Mouse (Mus musculus): Measurements from ENCODE around the gene Scn7a. TPM values are rescaled to one million over a fixed set of nuclear protein-coding genes. Genes with fewer than 3 reads are reported as not detected.

The Scn7a gene
- polyA plus RNA-seq, 1 experiment from 2014 or later, result not detected

DNA sequence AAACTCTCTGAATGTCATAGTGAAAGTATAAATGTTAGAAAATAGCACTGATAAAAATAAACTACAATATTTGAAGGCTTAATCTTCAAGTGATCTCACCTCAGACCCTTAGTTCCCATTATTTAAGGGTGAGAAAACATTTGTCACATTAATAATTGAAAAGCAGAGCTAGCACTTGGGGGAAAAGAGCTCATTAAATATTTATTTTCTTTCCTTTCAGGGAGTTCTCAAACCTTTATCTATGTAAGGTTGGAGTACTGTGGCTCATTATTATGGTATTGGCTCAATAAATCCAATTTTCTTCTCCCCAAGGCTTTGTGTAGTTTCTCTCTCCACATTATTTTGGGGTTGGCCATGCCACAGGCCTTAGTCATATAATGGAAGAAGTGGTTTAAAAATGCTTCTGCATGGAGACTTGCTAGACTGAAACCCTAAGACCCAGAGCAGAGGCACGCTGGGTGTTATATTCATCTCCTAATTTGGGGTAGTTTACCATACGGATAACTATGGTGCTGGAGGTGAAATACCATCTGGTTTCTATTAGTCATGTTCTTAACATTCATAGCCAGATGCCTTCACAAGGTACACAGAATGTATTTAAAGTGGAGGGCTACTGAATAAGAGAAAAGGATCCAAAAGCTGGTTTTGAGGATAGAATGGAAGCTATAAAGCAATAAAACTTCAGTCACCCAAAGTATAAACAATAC, 57.7 kb downstream of the Scn7a start:
- 62% methylated on average over 2 of the region's 2 CpGs for WGBS (ENCODE audit: insufficient replicate concordance)
- Histone ChIP-seq H3K4me3 (no peak overlapping the region), H3K9ac (no peak overlapping the region), H3K4me1 (no peaks in the 10 kb centered on the region), H3K27me3 (replicated peaks) (no peaks in the 10 kb centered on the region), H3K9me3 (replicated peaks) (no peaks in the 10 kb centered on the region), H3K27ac (no peak overlapping the region), H3K4me2 (no peak overlapping the region), H3K36me3 (no peaks in the 10 kb centered on the region)
- ATAC-seq, result no peak

DNA sequence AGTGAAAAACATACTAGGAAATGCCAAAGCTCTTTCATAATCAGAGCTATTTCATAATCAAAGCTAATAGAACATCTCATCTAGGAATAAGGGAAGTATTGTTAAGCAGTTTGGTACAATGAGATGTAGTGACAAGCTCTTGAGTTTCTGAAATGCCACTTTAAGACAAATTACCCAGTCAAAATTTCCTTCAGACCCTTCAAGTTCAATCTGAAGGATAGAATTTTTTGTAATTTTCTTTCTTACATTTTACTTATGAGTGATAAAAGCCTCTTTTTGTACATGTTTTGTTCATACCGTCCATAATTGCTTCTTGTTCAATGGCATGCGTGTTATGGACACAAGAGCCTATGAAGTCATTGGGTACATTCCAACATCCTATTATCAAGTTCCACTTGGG, 72.6 kb downstream of the Scn7a start:
- Histone ChIP-seq H3K4me3 (no peak overlapping the region), H3K9ac (no peak overlapping the region), H3K9me3 (replicated peaks) (no peaks in the 10 kb centered on the region), H3K4me2 (no peak overlapping the region), H3K36me3 (no peaks in the 10 kb centered on the region), H3K4me1 (no peaks in the 10 kb centered on the region), H3K27ac (no peak overlapping the region), H3K27me3 (replicated peaks) (no peaks in the 10 kb centered on the region)
- ATAC-seq, result no peak
- 77% methylated on average over 2 of the region's 2 CpGs for WGBS (ENCODE audit: insufficient replicate concordance)

DNA sequence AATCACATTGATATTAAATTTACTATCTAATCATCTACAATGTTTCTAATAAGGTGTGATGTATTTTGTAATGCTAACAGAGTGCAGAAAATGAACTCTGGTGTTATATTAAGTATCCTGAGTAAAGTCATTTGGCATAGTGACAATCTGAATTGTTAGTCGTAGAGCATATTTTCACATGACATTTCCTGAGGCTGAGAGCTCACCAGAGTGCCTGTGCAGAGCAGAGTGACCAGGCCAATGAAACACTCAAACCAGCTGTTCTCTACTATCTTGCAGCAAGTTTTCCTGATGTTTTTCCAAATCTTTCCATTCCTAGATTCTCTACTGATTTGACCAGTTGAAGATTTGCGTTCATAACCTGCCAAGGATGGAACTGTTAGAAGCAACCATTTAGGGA, 92.4 kb downstream of the Scn7a start:
- H3K4me2 ChIP-seq, result no peak overlapping the region
- no peaks in the 10 kb centered on the region for H3K4me1 ChIP-seq
- 71% methylated on average over 2 of the region's 2 CpGs for WGBS (ENCODE audit: insufficient replicate concordance)
- no peak overlapping the region for H3K9ac ChIP-seq
- no peak overlapping the region for H3K4me3 ChIP-seq
- H3K27ac ChIP-seq, result no peak overlapping the region
- H3K27me3 ChIP-seq (replicated peaks), result no peaks in the 10 kb centered on the region
- H3K9me3 ChIP-seq (replicated peaks), result no peaks in the 10 kb centered on the region
- ATAC-seq, result no peak
- no peaks in the 10 kb centered on the region for H3K36me3 ChIP-seq

DNA sequence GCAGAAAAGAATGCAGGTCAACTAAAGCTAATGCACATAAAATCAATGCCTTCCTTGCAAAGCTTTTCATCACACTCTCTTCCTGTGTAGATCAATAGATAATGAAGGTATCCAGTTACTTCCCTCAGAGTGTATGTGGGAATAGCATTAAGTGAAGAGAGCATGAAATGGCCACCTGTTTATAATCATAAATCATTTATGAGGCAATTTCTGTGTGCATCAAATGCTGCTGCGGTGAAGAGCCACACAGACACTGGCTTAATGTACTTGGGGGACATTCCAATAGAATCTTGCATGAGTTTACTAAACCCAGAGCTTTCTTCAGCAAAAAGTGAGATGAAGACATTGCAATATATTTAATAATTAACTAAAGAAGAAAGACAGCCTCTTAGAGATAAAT, 122.7 kb downstream of the Scn7a start:
- Histone ChIP-seq H3K9ac (no peak overlapping the region), H3K4me2 (no peak overlapping the region), H3K9me3 (replicated peaks) (no peaks in the 10 kb centered on the region), H3K27me3 (replicated peaks) (no peaks in the 10 kb centered on the region), H3K4me3 (no peak overlapping the region), H3K27ac (no peak overlapping the region), H3K4me1 (no peaks in the 10 kb centered on the region), H3K36me3 (no peaks in the 10 kb centered on the region)
- 68% methylated on average over 1 of the region's 1 CpGs for WGBS (ENCODE audit: insufficient replicate concordance)
- ATAC-seq, result no peak

DNA sequence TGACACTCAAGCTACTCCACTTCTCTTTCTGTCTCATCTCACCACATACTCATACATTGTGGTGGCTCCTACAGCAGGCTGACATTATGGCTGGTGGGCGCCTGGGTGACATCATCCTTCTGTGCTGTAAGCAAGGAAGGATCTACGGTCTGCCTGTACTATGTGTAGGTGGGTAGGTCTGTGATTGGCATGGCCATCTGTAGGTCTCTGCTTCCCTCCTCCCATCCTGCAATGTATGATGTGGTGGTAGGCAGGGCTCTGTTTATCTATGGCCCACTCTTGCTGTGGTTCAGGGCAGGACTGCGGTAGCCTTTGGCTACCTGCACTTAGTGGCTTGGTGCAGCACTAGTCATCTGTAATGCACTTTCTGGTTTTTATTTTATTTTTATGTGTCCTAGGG, 128.3 kb downstream of the Scn7a start:
- no peaks in the 10 kb centered on the region for H3K9me3 ChIP-seq (replicated peaks)
- WGBS (ENCODE audit: insufficient replicate concordance), result 74% methylated on average over 3 of the region's 3 CpGs
- no peak for ATAC-seq
- H3K4me3 ChIP-seq, result no peak overlapping the region
- no peak overlapping the region for H3K4me2 ChIP-seq
- no peaks in the 10 kb centered on the region for H3K36me3 ChIP-seq
- H3K9ac ChIP-seq, result no peak overlapping the region
- H3K4me1 ChIP-seq, result no peaks in the 10 kb centered on the region
- H3K27ac ChIP-seq, result no peak overlapping the region
- H3K27me3 ChIP-seq (replicated peaks), result no peaks in the 10 kb centered on the region

DNA sequence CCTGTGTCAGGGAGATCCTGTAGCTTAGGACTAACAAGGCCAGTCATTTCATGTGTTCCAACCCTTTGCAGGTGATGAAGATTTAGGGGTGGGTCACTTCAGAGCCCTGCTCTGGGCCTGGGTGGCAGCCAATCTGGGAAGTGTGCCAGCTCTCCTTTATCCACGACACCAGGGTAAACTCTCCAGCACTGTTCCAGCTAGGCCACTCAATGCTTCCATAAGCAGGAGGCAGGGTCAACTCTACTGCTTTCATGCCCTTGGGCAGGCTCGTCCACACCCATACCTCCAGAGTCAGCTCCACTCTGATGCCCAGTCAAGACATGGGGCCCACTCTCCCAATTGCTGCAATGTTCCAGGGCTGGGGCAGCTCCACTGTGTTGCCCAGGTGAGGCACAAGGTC, 129.3 kb downstream of the Scn7a start:
- Histone ChIP-seq H3K4me3 (no peak overlapping the region), H3K27ac (no peak overlapping the region), H3K9ac (no peak overlapping the region), H3K27me3 (replicated peaks) (no peaks in the 10 kb centered on the region), H3K4me2 (no peak overlapping the region), H3K9me3 (replicated peaks) (no peaks in the 10 kb centered on the region), H3K36me3 (no peaks in the 10 kb centered on the region), H3K4me1 (no peaks in the 10 kb centered on the region)
- no peak for ATAC-seq
- WGBS (ENCODE audit: insufficient replicate concordance), result 52% methylated on average over 2 of the region's 2 CpGs

DNA sequence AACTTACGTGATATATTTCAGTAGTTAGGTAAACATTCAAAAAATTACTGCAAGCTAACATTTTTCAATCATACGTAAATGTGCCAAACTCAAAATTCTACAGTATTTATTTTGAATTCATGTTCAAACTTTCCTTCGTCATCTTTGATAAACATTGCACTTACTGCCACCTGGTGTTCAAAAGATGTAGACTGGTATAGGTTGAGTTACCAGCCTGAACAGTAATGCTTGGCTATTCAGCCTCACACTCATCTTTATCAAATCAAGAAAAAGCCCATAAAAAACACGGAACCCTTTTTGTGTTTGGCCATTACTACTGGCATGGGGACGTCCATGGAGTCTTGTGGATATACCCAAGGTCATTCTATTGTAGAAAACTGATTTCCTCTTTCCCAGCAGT, 140.3 kb downstream of the Scn7a start:
- H3K27ac ChIP-seq, result no peak overlapping the region
- H3K4me1 ChIP-seq, result no peaks in the 10 kb centered on the region
- no peak for ATAC-seq
- no peak overlapping the region for H3K9ac ChIP-seq
- H3K27me3 ChIP-seq (replicated peaks), result no peaks in the 10 kb centered on the region
- no peaks in the 10 kb centered on the region for H3K36me3 ChIP-seq
- H3K4me2 ChIP-seq, result no peak overlapping the region
- H3K9me3 ChIP-seq (replicated peaks), result no peaks in the 10 kb centered on the region
- H3K4me3 ChIP-seq, result no peak overlapping the region
- WGBS (ENCODE audit: insufficient replicate concordance), result 26% methylated on average over 5 of the region's 5 CpGs

DNA sequence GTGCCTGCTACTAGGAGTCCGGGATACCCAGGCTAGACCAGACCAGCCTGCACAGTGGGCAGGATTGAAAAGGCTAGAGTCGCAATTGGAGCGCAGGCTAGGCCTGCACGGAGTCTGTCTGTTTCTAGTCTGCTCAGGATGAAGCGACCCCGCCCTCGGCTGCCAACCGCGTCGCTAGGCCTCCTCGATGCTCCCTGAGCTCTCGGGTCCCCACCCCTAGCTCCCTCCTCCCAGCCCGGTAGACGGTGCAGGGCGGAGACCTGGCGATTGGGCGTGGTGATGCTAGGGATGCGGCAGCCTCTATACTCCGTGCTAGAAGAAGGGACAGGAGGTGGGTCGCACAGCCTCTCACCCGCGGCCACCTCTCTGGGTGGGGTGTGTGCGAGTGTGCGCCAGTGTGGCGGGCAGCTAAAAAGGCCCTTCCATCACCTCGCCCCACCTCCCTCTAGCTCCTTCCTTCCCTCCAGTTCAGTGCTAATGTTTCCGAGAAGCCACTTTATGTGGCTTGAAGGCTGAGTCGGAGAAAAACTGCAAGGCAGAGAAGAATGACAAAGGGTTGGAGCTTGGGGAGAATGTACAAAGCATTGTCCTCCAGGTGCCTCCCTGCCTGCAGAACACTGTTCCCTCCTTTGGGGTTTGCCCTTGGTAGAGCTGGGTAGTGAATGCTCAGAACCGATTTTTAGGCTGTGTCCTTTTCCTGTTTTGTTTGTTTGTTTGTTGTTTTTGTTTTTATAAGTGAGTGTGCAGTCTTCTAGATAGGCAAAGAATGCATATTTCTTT, 149.9 kb downstream of the Scn7a start, which contains the start of gene Scn9a:
TSS of gene Scn9a (minus strand) at position 383 of the 780 bp plus-strand sequence.
- H3K27ac ChIP-seq, result no peak within 1 kb of the TSS
- ATAC-seq, result peak; percentile 40; the same call in 1 of the 2 replicates
- WGBS (ENCODE audit: insufficient replicate concordance), result 3% methylated on average over 29 of the region's 29 CpGs
- no peaks in the 10 kb centered on the region for H3K9me3 ChIP-seq (replicated peaks)
- H3K27me3 ChIP-seq (replicated peaks), result peaks cover 19% of the 10 kb centered on the region
- H3K4me2 ChIP-seq, result 0 out of 2 replicates have a peak within 1 kb of the TSS, but pooled peaks have one; percentile 23
- H3K9ac ChIP-seq, result no peak within 1 kb of the TSS
- H3K4me1 ChIP-seq, result no peaks in the 10 kb centered on the region
- H3K36me3 ChIP-seq, result no peaks in the 10 kb centered on the region
- no peak within 1 kb of the TSS for H3K4me3 ChIP-seq

DNA sequence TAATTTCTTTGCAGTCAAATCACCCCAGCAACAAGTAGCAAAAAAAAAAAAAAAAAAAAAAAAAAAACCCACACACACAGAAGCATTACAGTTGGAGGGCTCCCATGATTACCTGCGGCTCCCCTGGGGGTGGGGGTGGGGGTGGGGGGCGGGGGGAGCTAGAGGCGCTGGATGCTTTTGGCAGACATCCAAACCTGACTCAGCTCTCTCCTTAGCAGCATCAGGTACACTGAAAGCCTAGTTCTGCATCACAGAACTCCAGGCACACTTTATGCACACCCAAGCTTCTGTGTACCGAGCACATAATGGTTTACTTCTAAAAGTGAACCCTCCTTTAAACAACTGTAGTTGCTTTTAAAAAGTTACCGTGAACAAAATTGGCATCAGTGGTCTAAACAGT, 152.0 kb downstream of the Scn7a start:
- no peak for ATAC-seq
- WGBS (ENCODE audit: insufficient replicate concordance), result 26% methylated on average over 5 of the region's 5 CpGs
- peaks cover 19% of the 10 kb centered on the region for H3K27me3 ChIP-seq (replicated peaks)
- H3K4me1 ChIP-seq, result no peaks in the 10 kb centered on the region
- no peaks in the 10 kb centered on the region for H3K36me3 ChIP-seq
- no peak overlapping the region for H3K27ac ChIP-seq
- no peaks in the 10 kb centered on the region for H3K9me3 ChIP-seq (replicated peaks)
- no peak overlapping the region for H3K9ac ChIP-seq
- no peak overlapping the region for H3K4me3 ChIP-seq
- H3K4me2 ChIP-seq, result no peak overlapping the region

Other genes starting within 250 kb of the Scn7a start
- gene Scn9a, start 150.0 kb downstream of the Scn7a start, polyA plus RNA-seq (2016; fragmentation: Nextera tagmentation; extraction: Ambion mirVana), result not detected in 2 replicates